In genomic region chr14:31978196-31978595, GRCm38 (mm10) we compare ENCODE assay signal across 22 mouse cellular contexts. TPM values are rescaled to one million over a fixed set of nuclear protein-coding genes. Genes with fewer than 3 reads are reported as not detected.
"Had no signal": no experiment of that assay in that cellular context is flagged by ENCODE, and none has a peak within 500 bp of the region (broad histone marks: within the 10 kb centered on the region; RNA-seq: fewer than 3 reads in every experiment).

No protein-coding gene starts in this region.

- DNase-seq: liver, postnatal 0 days; lung, adult 2 months; lung, postnatal 14 days; lung, postnatal 4 days; midbrain, embryonic 14.5 days; right cerebral cortex, adult 18-20 months; right cerebral cortex, postnatal 25 days; right cerebral cortex, postnatal 4 days; thymus, adult 2 months; thymus, postnatal 25 days had no signal

- H3K27ac ChIP-seq: liver, embryonic 15.5 days; lung, embryonic 15.5 days; midbrain, embryonic 12.5 days; neural tube, embryonic 13.5 days; neural tube, embryonic 15.5 days; stomach, embryonic 15.5 days; stomach, postnatal 0 days had no signal

- ATAC-seq: liver, postnatal 0 days; lung, postnatal 0 days; midbrain, embryonic 16.5 days had no signal

- H3K4me2 ChIP-seq: liver, embryonic 15.5 days; lung, embryonic 15.5 days; midbrain, embryonic 12.5 days; neural tube, embryonic 13.5 days; neural tube, embryonic 15.5 days; stomach, embryonic 15.5 days had no signal

- H3K36me3 ChIP-seq: liver, embryonic 15.5 days; lung, embryonic 15.5 days; midbrain, embryonic 12.5 days; neural tube, embryonic 13.5 days; neural tube, embryonic 15.5 days; stomach, embryonic 15.5 days had no signal

- H3K9ac ChIP-seq: liver, embryonic 15.5 days; liver, postnatal 0 days; lung, embryonic 15.5 days; midbrain, embryonic 12.5 days; neural tube, embryonic 13.5 days; neural tube, embryonic 15.5 days; stomach, embryonic 15.5 days had no signal

- H3K4me1 ChIP-seq: lung, embryonic 15.5 days; midbrain, embryonic 12.5 days; neural tube, embryonic 13.5 days; neural tube, embryonic 15.5 days; stomach, embryonic 15.5 days had no signal

- H3K4me3 ChIP-seq: liver, embryonic 15.5 days; lung, embryonic 15.5 days; midbrain, embryonic 12.5 days; myocyte; neural tube, embryonic 13.5 days; neural tube, embryonic 15.5 days; stomach, embryonic 15.5 days had no signal

- H3K27me3 ChIP-seq: lung, embryonic 15.5 days; midbrain, embryonic 12.5 days; neural tube, embryonic 13.5 days; neural tube, embryonic 15.5 days; stomach, embryonic 15.5 days had no signal

- H3K9me3 ChIP-seq: liver, embryonic 15.5 days; lung, embryonic 15.5 days; midbrain, embryonic 12.5 days; neural tube, embryonic 13.5 days; neural tube, embryonic 15.5 days; stomach, embryonic 15.5 days had no signal

RNA-seq across cellular contexts. Expression of gene Galnt15, which starts 50.6 kb away (rescaled TPM):
- total RNA-seq: megakaryocyte, adult 5-6 weeks; megakaryocyte-erythroid progenitor cell, adult 5-6 weeks had no signal
- polyA plus RNA-seq: liver, embryonic 15.5 days; myocyte had no signal
